Mouse (Mus musculus) E14TG2a.4 (cell line): ENCODE data around the gene 3110009E18Rik.

ENCODE experiments used
- CTCF ChIP-seq: conservative IDR thresholded peaks from 2 replicates; pipeline ENCODE4 v1.5.1; 2014; ENCODE audit warnings: low read length
- POU5F1 ChIP-seq: IDR thresholded peaks from 2 replicates; pipeline ENCODE4 v1.6.1; 2014; ENCODE audit warnings: low read length, borderline replicate concordance

GRCm38 (mm10) chr1:120094920-120095319 lies 26.1 kb upstream of the 3110009E18Rik start:
- TF ChIP-seq CTCF (no peak), POU5F1 (no peak)
